In genomic region chr14:59672893-59673515, GRCm38 (mm10) we compare ENCODE assay signal across 36 mouse cellular contexts. TPM values are rescaled to one million over a fixed set of nuclear protein-coding genes. Genes with fewer than 3 reads are reported as not detected.
DNase-seq lines count a peak whose midpoint lies in the region; ATAC-seq lines count a peak whose summit lies in the region.
"Had no signal": no experiment of that assay in that cellular context is flagged by ENCODE, and none has a peak within 500 bp of the region (broad histone marks: within the 10 kb centered on the region; RNA-seq: fewer than 3 reads in every experiment).

No protein-coding gene starts in this region.

- WGBS in forebrain, embryonic 11.5 days, result 50% methylated on average over 6 of the region's 6 CpGs
- 67% methylated on average over 6 of the region's 6 CpGs for WGBS in forebrain, embryonic 10.5 days
- 23% methylated on average over 6 of the region's 6 CpGs for WGBS in forebrain, embryonic 15.5 days
- 86% methylated on average over 6 of the region's 6 CpGs for WGBS in midbrain, embryonic 14.5 days

- peaks cover 7% of the 10 kb centered on the region for H3K4me1 ChIP-seq in forebrain, embryonic 11.5 days (replicated peaks; ENCODE audit: control insufficient read depth, insufficient read depth, low read length)
- H3K4me1 ChIP-seq in forebrain, embryonic 10.5 days, result peaks cover 44% of the 10 kb centered on the region
- peaks cover 7% of the 10 kb centered on the region; the same call in 1 of the 2 replicates for H3K4me1 ChIP-seq in forebrain, embryonic 15.5 days
- H3K4me1 ChIP-seq in midbrain, embryonic 14.5 days (ENCODE audit: control insufficient read depth, insufficient read depth, low read length), result 0 out of 2 replicates have a peak, but pooled peaks cover 6% of the 10 kb centered on the region
- H3K4me1 ChIP-seq: liver, embryonic 15.5 days had no signal

- H3K9ac ChIP-seq in forebrain, embryonic 11.5 days (ENCODE audit: low read length), result no peak overlapping the region; the same call in 1 of the 2 replicates
- H3K9ac ChIP-seq in forebrain, embryonic 15.5 days (replicated peaks), result no peak overlapping the region
- no peak overlapping the region for H3K9ac ChIP-seq in midbrain, embryonic 14.5 days (replicated peaks; ENCODE audit: low read length)
- H3K9ac ChIP-seq: embryonic facial prominence, embryonic 15.5 days; hindbrain, embryonic 12.5 days; liver, embryonic 15.5 days; lung, embryonic 14.5 days; neural tube, embryonic 12.5 days had no signal

- H3K36me3 ChIP-seq in forebrain, embryonic 11.5 days (ENCODE audit: control insufficient read depth, insufficient read depth, low read length), result no peaks in the 10 kb centered on the region
- H3K36me3 ChIP-seq in forebrain, embryonic 10.5 days (replicated peaks), result no peaks in the 10 kb centered on the region
- no peaks in the 10 kb centered on the region for H3K36me3 ChIP-seq in forebrain, embryonic 15.5 days
- no peaks in the 10 kb centered on the region for H3K36me3 ChIP-seq in midbrain, embryonic 14.5 days (ENCODE audit: control insufficient read depth, insufficient read depth, low read length)
- H3K36me3 ChIP-seq: embryonic facial prominence, embryonic 10.5 days; embryonic facial prominence, embryonic 15.5 days; hindbrain, embryonic 12.5 days; liver, embryonic 15.5 days; neural tube, embryonic 12.5 days had no signal

- peak; percentile 63; the same call in 1 of the 2 replicates for ATAC-seq in forebrain, embryonic 11.5 days (replicated peaks; ENCODE audit: low FRiP score)
- peak; percentile 72 for ATAC-seq in forebrain, embryonic 15.5 days (replicated peaks)
- ATAC-seq in midbrain, embryonic 14.5 days (ENCODE audit: low FRiP score, low TSS enrichment), result no peak
- ATAC-seq: activated CD4-positive, CD25-positive, alpha-beta regulatory T cell, adult 4 months; CD4-positive, CD25-positive, alpha-beta regulatory T cell, adult 4 months; hindbrain, postnatal 0 days; intestine, embryonic 16.5 days had no signal

- H3K9me3 ChIP-seq in forebrain, embryonic 11.5 days (ENCODE audit: control insufficient read depth, low read length), result no peaks in the 10 kb centered on the region
- H3K9me3 ChIP-seq in forebrain, embryonic 10.5 days, result no peaks in the 10 kb centered on the region
- H3K9me3 ChIP-seq in forebrain, embryonic 15.5 days, result no peaks in the 10 kb centered on the region
- H3K9me3 ChIP-seq in midbrain, embryonic 14.5 days (ENCODE audit: control insufficient read depth, low read length), result no peaks in the 10 kb centered on the region
- H3K9me3 ChIP-seq: embryonic facial prominence, embryonic 10.5 days; embryonic facial prominence, embryonic 15.5 days; hindbrain, embryonic 12.5 days; liver, embryonic 15.5 days; neural tube, embryonic 12.5 days had no signal

- H3K4me2 ChIP-seq in forebrain, embryonic 11.5 days (ENCODE audit: low read depth, low read length, severe bottlenecking), result no peak overlapping the region
- H3K4me2 ChIP-seq in forebrain, embryonic 15.5 days (replicated peaks), result no peak overlapping the region
- H3K4me2 ChIP-seq in midbrain, embryonic 14.5 days (ENCODE audit: low read length), result no peak overlapping the region
- H3K4me2 ChIP-seq: embryonic facial prominence, embryonic 15.5 days; heart, embryonic 11.5 days; hindbrain, embryonic 12.5 days; liver, embryonic 15.5 days; lung, embryonic 14.5 days; midbrain, embryonic 11.5 days; neural tube, embryonic 12.5 days had no signal

- DNase-seq in forebrain, embryonic 11.5 days (ENCODE audit: low spot score), result peak; percentile 59
- DNase-seq in forebrain, embryonic 10.5 days (ENCODE audit: extremely low spot score, low spot score), result no peak
- peak; percentile 44 to 48 for DNase-seq in adrenal gland, postnatal 36 days
- DNase-seq in retina, postnatal 1 day, result peak; percentile 96
- no peak for DNase-seq in cerebellum, postnatal 36 days
- no peak for DNase-seq in midbrain, embryonic 14.5 days
- no peak for DNase-seq in spleen, postnatal 14 days (ENCODE audit: low spot score in 2 of 2)
- DNase-seq: cerebellum, adult 2 months; cerebellum, postnatal 14 days; gastrocnemius, adult 2 months; gastrocnemius, postnatal 36 days; heart, adult 18-20 months; heart, postnatal 36 days; kidney, adult 9 months; kidney, postnatal 10 days; layer of hippocampus, adult 9-11 months; lung, embryonic 14.5 days; lung, postnatal 14 days; right cerebral cortex, adult 18-20 months; spleen, adult 18-20 months; thymus, adult 18-20 months; thymus, postnatal 36 days had no signal

- H3K27ac ChIP-seq in forebrain, embryonic 11.5 days (ENCODE audit: low read depth, low read length), result no peak overlapping the region; the same call in 1 of the 2 replicates
- H3K27ac ChIP-seq in forebrain, embryonic 10.5 days, result no peak overlapping the region
- no peak overlapping the region for H3K27ac ChIP-seq in forebrain, embryonic 15.5 days (replicated peaks)
- no peak overlapping the region for H3K27ac ChIP-seq in midbrain, embryonic 14.5 days (replicated peaks; ENCODE audit: low read depth, low read length)
- H3K27ac ChIP-seq: embryonic facial prominence, embryonic 10.5 days; embryonic facial prominence, embryonic 15.5 days; gastrocnemius, adult 2 months; hindbrain, embryonic 12.5 days; hindbrain, postnatal 0 days; liver, embryonic 15.5 days; neural tube, embryonic 12.5 days; stomach, postnatal 0 days had no signal

- no peak overlapping the region for H3K4me3 ChIP-seq in forebrain, embryonic 11.5 days (ENCODE audit: low read depth, low read length)
- no peak overlapping the region for H3K4me3 ChIP-seq in forebrain, embryonic 10.5 days
- no peak overlapping the region for H3K4me3 ChIP-seq in forebrain, embryonic 15.5 days
- no peak overlapping the region for H3K4me3 ChIP-seq in midbrain, embryonic 14.5 days (replicated peaks; ENCODE audit: low read depth, low read length)
- H3K4me3 ChIP-seq: embryonic facial prominence, embryonic 10.5 days; embryonic facial prominence, embryonic 15.5 days; gastrocnemius, adult 2 months; hindbrain, embryonic 12.5 days; liver, embryonic 15.5 days; myocyte; neural tube, embryonic 12.5 days had no signal

- no peaks in the 10 kb centered on the region for H3K27me3 ChIP-seq in forebrain, embryonic 11.5 days (ENCODE audit: control insufficient read depth, insufficient read depth, low read length)
- peaks cover 19% of the 10 kb centered on the region for H3K27me3 ChIP-seq in forebrain, embryonic 10.5 days (ENCODE audit: poor library complexity, severe bottlenecking)
- no peaks in the 10 kb centered on the region for H3K27me3 ChIP-seq in forebrain, embryonic 15.5 days
- no peaks in the 10 kb centered on the region for H3K27me3 ChIP-seq in midbrain, embryonic 14.5 days (ENCODE audit: control insufficient read depth, insufficient read depth, low read length)
- H3K27me3 ChIP-seq: hindbrain, embryonic 12.5 days; liver, embryonic 15.5 days; neural tube, embryonic 12.5 days had no signal

RNA-seq across cellular contexts. Expression of gene Shisa2, which starts 47.9 kb away (rescaled TPM):
- 54.3 and 55.5 TPM in 2 replicates for polyA plus RNA-seq in forebrain, embryonic 11.5 days (2014; fragmentation: Nextera tagmentation; extraction: Ambion mirVana)
- polyA plus RNA-seq in forebrain, embryonic 10.5 days (2016; fragmentation: Nextera tagmentation; extraction: Ambion mirVana), result 23.3 and 30.5 TPM in 2 replicates
- 1 to 10 TPM; 1.1 to 1.4 TPM for total RNA-seq in adrenal gland, postnatal 36 days (2021)
- 18.4 and 22.8 TPM in 2 replicates for polyA plus RNA-seq in forebrain, embryonic 15.5 days (2015; fragmentation: Nextera tagmentation; extraction: Ambion mirVana)
- polyA plus RNA-seq in midbrain, embryonic 14.5 days (2014; fragmentation: Nextera tagmentation; extraction: Ambion mirVana), result 4.9 and 5.4 TPM in 2 replicates
- polyA plus RNA-seq: CD4-positive, CD25-positive, alpha-beta regulatory T cell, adult 4 months had no signal

Comparison
In these comparisons a context has a peak if more than half of its experiments do, and no peak if none do; other contexts are left out.
1. DNase-seq: peak in forebrain, embryonic 11.5 days (single experiment), adrenal gland, postnatal 36 days (2 of 2) and retina, postnatal 1 day (single experiment); none in forebrain, embryonic 10.5 days (single experiment), cerebellum, postnatal 36 days (0 of 2), midbrain, embryonic 14.5 days (single experiment) and spleen, postnatal 14 days (0 of 2).